Mouse (Mus musculus): ENCODE data around the gene Fam166b.

DNA sequence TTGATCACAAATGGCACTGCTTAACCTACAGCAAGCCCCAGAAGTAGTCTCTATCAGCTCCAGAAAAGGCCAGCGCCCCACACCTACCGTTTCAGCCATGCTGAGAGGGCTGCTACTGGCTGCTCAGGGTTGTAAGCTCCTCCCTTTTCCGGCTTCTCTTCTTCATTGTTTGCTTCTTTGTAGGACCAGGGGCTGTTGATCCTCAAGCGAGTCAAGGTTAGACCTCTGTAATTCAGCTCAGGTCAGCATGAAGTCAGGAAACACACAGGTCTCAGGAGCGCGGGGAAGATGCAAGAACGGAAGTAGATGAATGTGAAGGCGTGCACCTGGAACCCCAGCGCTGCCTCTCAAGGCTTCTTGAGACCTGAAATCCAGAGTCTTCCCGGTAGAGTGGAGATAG, 24.2 kb downstream of the Fam166b start:
- TF ChIP-seq ZNF384 (IDR thresholded peaks at IDR 0.05; ENCODE audit: low read depth, low read length) (no peak), CHD2 (IDR thresholded peaks at IDR 0.05; ENCODE audit: low read depth, low read length) (no peak)
